11 mouse cellular contexts compared by ENCODE assay signal in genomic region chr9:49275976-49276375, GRCm38 (mm10). TPM values are rescaled to one million over a fixed set of nuclear protein-coding genes. Genes with fewer than 3 reads are reported as not detected.
DNase-seq lines count a peak whose midpoint lies in the region; ATAC-seq and TF ChIP-seq lines count a peak whose summit lies in the region.
"Had no signal": no experiment of that assay in that cellular context is flagged by ENCODE, and none has a peak within 500 bp of the region (broad histone marks: within the 10 kb centered on the region; RNA-seq: fewer than 3 reads in every experiment).

No protein-coding gene starts in this region.

- H3K4me1 ChIP-seq in kidney, postnatal 0 days (replicated peaks; ENCODE audit: insufficient read depth, low read length), result no peaks in the 10 kb centered on the region
- H3K4me1 ChIP-seq in kidney, embryonic 14.5 days (ENCODE audit: control insufficient read depth, insufficient read depth, low read length), result no peaks in the 10 kb centered on the region
- H3K4me1 ChIP-seq: heart, embryonic 15.5 days; liver, embryonic 13.5 days had no signal

- no peaks in the 10 kb centered on the region for H3K27me3 ChIP-seq in kidney, postnatal 0 days (ENCODE audit: insufficient read depth, low read length)
- no peaks in the 10 kb centered on the region for H3K27me3 ChIP-seq in kidney, embryonic 14.5 days (ENCODE audit: control insufficient read depth, insufficient read depth, low read length)
- H3K27me3 ChIP-seq: heart, embryonic 15.5 days; liver, embryonic 13.5 days had no signal

- no peak for TF ChIP-seq CTCF in kidney, postnatal 0 days (IDR thresholded peaks at IDR 0.05; ENCODE audit: low read depth)

- no peak overlapping the region for H3K4me3 ChIP-seq in kidney, postnatal 0 days (replicated peaks; ENCODE audit: low read depth, low read length)
- no peak overlapping the region for H3K4me3 ChIP-seq in kidney, embryonic 14.5 days (ENCODE audit: low read length)
- H3K4me3 ChIP-seq: heart, embryonic 15.5 days; liver, embryonic 13.5 days had no signal

- H3K9me3 ChIP-seq in kidney, postnatal 0 days (replicated peaks; ENCODE audit: low read length), result no peaks in the 10 kb centered on the region
- no peaks in the 10 kb centered on the region for H3K9me3 ChIP-seq in kidney, embryonic 14.5 days (ENCODE audit: control insufficient read depth, low read length)
- H3K9me3 ChIP-seq: heart, embryonic 15.5 days; liver, embryonic 13.5 days had no signal

- H3K9ac ChIP-seq in kidney, postnatal 0 days (ENCODE audit: low read depth, low read length), result no peak overlapping the region
- no peak overlapping the region for H3K9ac ChIP-seq in kidney, embryonic 14.5 days (ENCODE audit: low read depth, low read length)
- H3K9ac ChIP-seq: heart, embryonic 15.5 days; liver, embryonic 13.5 days had no signal

- H3K36me3 ChIP-seq in kidney, postnatal 0 days (ENCODE audit: insufficient read depth, low read length), result no peaks in the 10 kb centered on the region
- H3K36me3 ChIP-seq in kidney, embryonic 14.5 days (ENCODE audit: control insufficient read depth, insufficient read depth, low read length), result no peaks in the 10 kb centered on the region
- H3K36me3 ChIP-seq: heart, embryonic 15.5 days; liver, embryonic 13.5 days had no signal

- DNase-seq in adrenal gland, postnatal 10 days, result peak; percentile 3
- no peak for DNase-seq in adrenal gland, adult 18-20 months (ENCODE audit: low spot score in 2 of 2)
- DNase-seq in kidney, postnatal 0 days (ENCODE audit: low spot score), result peak; percentile 6
- peak; percentile 21 to 25 for DNase-seq in right cerebral cortex, adult 2 months (ENCODE audit: low spot score in 2 of 2)
- DNase-seq in right cerebral cortex, postnatal 25 days, result no peak
- peak; percentile 5 to 28 for DNase-seq in lung, postnatal 4 days
- DNase-seq: kidney, adult 9 months; liver, embryonic 13.5 days had no signal

- no peak overlapping the region for H3K27ac ChIP-seq in kidney, postnatal 0 days
- no peak overlapping the region for H3K27ac ChIP-seq in kidney, embryonic 14.5 days (ENCODE audit: low read depth, low read length)
- H3K27ac ChIP-seq: heart, embryonic 15.5 days; liver, embryonic 13.5 days had no signal

- ATAC-seq in kidney, postnatal 0 days (replicated peaks; ENCODE audit: low FRiP score, low read depth), result no peak
- ATAC-seq in kidney, embryonic 14.5 days (ENCODE audit: low FRiP score, low TSS enrichment), result no peak
- no peak for ATAC-seq in megakaryocyte progenitor cell, adult 5-6 weeks (replicated peaks; ENCODE audit: poor library complexity)

- H3K4me2 ChIP-seq in kidney, postnatal 0 days (ENCODE audit: low read length), result no peak overlapping the region
- no peak overlapping the region for H3K4me2 ChIP-seq in kidney, embryonic 14.5 days (replicated peaks; ENCODE audit: low read depth, low read length)
- H3K4me2 ChIP-seq: heart, embryonic 15.5 days; liver, embryonic 13.5 days had no signal

- WGBS in kidney, postnatal 0 days, result 35% methylated on average over 4 of the region's 4 CpGs
- 58% methylated on average over 4 of the region's 4 CpGs for WGBS in kidney, embryonic 14.5 days

RNA-seq across cellular contexts. Expression of gene Gm4894, which starts 25.6 kb away (rescaled TPM):
- not detected for total RNA-seq in adrenal gland, postnatal 10 days (2021)
- total RNA-seq in adrenal gland, adult 18-20 months (2021), result not detected
- not detected in 2 replicates for polyA plus RNA-seq in kidney, postnatal 0 days (2015; fragmentation: Nextera tagmentation; extraction: Ambion mirVana)
- polyA plus RNA-seq in kidney, embryonic 14.5 days (2014; fragmentation: Nextera tagmentation; extraction: Ambion mirVana), result not detected in 2 replicates
- not detected in 2 replicates for total RNA-seq in megakaryocyte progenitor cell, adult 5-6 weeks (2015)
- total RNA-seq in megakaryocyte progenitor cell, adult 5-6 weeks (2017), result not detected in 2 replicates
- polyA plus RNA-seq: heart, embryonic 15.5 days; liver, embryonic 13.5 days had no signal

Comparison
In these comparisons a context has a peak if more than half of its experiments do, and no peak if none do; other contexts are left out.
1. DNase-seq: peak in adrenal gland, postnatal 10 days (single experiment), kidney, postnatal 0 days (single experiment), right cerebral cortex, adult 2 months (2 of 2) and lung, postnatal 4 days (2 of 2); none in adrenal gland, adult 18-20 months (0 of 2) and right cerebral cortex, postnatal 25 days (single experiment).